Mouse (Mus musculus): Measurements from ENCODE around the gene Ttc30a2.
A peak's percentile ranks its signal among the peaks of the same experiment; 100 is the strongest.

Ttc30a2 gene

DNA sequence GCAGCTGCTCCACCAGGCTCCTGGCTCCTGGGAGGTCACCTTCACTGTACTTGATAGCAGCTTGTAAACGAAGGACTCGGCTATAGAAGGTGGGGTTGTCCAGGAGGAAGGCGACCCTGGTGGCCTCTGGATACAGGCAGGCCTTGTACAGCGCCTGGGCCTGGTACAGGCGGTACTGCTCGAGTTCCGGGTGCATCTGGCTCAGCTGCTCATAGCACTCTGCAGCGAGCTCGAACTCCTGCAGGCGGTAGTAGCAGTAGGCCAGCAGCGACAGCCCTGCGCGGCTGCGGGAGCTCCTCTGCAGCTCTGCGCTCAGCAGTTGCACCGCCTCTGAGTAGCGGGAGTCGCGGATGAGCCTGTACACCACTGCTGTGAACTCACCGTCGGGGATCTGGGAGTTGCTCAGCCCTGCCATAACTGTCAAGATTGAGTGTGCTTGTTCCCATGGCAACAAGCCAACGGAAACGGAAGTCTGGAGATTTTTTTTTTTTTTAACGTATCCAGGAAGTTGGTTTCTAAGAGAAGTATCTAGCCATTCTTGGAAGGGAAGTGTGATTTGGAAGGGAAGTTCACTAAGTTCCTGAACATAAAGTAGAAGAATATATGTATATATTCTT is at the start of gene Ttc30a2:
Gene Ttc30a2 (minus strand): TSS at position 419 of the 617 bp plus-strand sequence.
- 0 out of 2 replicates have a peak, but pooled peaks have one; percentile 27 for ATAC-seq (ENCODE audit: insufficient number of reproducible peaks, low FRiP score, low TSS enrichment)

GRCm38 (mm10) chr2:76016890-76017289 is 38.9 kb upstream of the Ttc30a2 start:
- ATAC-seq (ENCODE audit: insufficient number of reproducible peaks, low FRiP score, low TSS enrichment): no peak

DNA sequence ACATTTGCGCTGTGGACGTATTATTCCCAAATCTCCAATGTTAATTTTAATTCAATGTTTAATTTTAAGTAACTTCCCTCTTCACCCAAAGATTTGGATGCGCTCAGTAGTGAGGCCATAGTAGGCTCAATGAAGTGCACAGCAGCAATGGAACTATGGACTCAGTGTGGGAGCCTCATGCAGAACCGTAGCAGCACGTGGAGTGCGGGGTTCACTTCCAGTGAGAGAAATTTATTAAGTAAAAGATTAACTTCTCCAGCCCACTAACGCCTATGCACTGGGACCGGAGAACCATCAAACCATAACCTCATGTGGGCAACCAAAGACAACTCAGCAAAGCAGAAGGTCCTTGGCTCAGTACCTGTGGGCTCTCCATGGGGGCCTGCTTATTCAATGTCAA is 38.2 kb upstream of the Ttc30a2 start:
- ATAC-seq (ENCODE audit: insufficient number of reproducible peaks, low FRiP score, low TSS enrichment): no peak

DNA sequence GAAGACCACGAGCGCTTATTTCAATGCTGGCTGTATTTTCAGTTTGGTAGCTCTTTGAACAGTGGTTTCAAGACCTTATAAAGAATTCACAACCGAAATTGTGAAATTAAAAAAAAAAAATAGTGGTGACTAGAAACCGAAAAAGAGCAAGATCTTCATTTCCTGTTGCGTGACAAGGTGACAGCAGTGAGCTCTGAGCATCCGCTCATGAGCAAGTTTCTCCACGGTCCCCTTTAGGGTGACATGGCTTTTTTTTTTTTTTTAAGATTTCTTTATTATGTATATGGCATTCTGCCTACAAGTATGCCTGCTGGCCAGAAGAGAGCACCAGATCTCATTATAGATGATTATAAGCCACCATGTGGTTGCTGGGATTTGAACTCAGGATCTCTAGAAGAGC is 37.5 kb upstream of the Ttc30a2 start:
- ATAC-seq (ENCODE audit: insufficient number of reproducible peaks, low FRiP score, low TSS enrichment): no peak

GRCm38 (mm10) chr2:76014659-76015058 is 36.7 kb upstream of the Ttc30a2 start:
- ATAC-seq (ENCODE audit: insufficient number of reproducible peaks, low FRiP score, low TSS enrichment): no peak

GRCm38 (mm10) chr2:76006194-76006593 is 28.2 kb upstream of the Ttc30a2 start:
- no peak for ATAC-seq (ENCODE audit: insufficient number of reproducible peaks, low FRiP score, low TSS enrichment)

DNA sequence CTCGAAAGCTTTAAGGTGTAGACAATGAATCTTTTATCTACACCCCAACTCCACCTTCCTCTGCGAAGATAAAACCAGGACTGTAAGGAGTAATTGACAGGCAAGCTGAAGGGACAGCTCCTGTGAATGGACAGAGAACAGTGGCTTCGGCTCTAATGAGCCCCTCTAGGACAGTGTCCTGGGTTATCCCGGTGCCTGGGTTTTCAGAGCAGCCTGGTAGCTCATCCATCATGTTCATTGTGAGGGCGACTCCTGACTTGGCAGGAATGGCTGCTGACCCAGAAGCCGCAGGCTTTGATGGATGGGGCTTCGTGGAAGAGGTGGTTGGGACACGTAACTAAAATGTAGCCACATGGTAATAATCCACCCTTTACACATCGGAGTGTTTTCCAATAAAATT is 24.9 kb upstream of the Ttc30a2 start:
- ATAC-seq (ENCODE audit: insufficient number of reproducible peaks, low FRiP score, low TSS enrichment): no peak

DNA sequence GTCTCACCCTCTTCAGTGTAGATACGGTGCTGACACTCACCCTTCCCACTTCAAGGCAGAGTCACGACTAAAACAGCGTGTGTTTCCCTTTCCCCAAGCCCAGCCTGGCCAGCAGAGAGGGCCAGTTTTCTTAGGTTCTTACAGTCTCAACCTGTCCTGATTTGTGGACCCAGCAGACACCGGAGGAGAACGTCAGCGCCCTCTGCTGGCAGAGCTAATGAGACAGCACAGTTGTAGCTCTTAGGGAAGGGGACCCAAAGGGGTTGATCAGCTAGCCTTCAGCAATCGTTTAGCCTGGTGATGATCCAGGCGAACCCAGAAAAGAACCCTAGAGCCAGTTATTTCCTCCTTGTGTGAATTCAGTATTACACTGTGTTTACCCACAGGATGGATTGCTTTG is 23.4 kb upstream of the Ttc30a2 start:
- no peak for ATAC-seq (ENCODE audit: insufficient number of reproducible peaks, low FRiP score, low TSS enrichment)

DNA sequence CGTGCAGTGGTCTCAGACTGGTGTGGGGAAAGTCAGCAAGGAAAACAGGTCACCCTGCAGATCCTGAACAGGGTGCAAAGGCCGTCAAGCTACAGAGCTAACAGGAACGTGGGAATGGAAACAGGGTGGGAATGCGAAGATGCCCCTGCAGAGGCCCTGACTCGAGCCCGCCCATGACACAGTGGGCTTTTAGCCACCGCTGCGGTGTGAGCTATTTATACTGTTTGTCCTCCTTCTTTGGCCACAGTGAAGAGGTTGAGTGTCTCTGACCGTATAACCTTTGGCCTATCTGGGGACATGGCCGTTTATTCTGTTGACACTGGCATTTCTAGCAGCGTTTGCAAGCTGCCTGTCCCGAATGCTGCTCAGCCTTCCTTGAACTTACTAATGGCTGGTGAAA is 21.7 kb upstream of the Ttc30a2 start:
- ATAC-seq (ENCODE audit: insufficient number of reproducible peaks, low FRiP score, low TSS enrichment): no peak

DNA sequence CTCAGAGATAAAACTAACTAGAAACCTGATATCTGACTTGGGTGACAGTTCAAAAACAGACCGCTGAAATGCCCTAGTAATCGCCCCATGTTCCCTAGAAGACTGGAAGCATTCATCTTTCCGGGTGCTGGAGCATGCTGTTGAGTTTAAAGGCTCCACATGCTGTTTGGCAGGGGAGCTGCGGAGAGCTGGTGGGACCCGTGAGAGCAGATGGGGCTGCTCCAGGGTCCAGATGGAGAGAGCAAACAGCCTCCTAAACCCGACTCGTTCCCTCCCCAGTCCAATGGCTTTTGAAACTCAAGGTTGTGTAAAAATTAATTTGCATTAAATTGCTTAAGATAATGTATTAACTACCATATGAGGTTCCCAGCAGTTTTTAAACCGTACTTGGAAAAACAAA is 20.7 kb upstream of the Ttc30a2 start:
- ATAC-seq (ENCODE audit: insufficient number of reproducible peaks, low FRiP score, low TSS enrichment): peak; percentile 85

- no peak for ATAC-seq (ENCODE audit: insufficient number of reproducible peaks, low FRiP score, low TSS enrichment)
Observed at GRCm38 (mm10) chr2:75997726-75998125, 19.8 kb upstream of the Ttc30a2 start.

- no peak for ATAC-seq (ENCODE audit: insufficient number of reproducible peaks, low FRiP score, low TSS enrichment)
Observed at GRCm38 (mm10) chr2:75994841-75995240, 16.9 kb upstream of the Ttc30a2 start.

- ATAC-seq (ENCODE audit: insufficient number of reproducible peaks, low FRiP score, low TSS enrichment): no peak
Observed at GRCm38 (mm10) chr2:75991581-75992205, 13.7 kb upstream of the Ttc30a2 start.

DNA sequence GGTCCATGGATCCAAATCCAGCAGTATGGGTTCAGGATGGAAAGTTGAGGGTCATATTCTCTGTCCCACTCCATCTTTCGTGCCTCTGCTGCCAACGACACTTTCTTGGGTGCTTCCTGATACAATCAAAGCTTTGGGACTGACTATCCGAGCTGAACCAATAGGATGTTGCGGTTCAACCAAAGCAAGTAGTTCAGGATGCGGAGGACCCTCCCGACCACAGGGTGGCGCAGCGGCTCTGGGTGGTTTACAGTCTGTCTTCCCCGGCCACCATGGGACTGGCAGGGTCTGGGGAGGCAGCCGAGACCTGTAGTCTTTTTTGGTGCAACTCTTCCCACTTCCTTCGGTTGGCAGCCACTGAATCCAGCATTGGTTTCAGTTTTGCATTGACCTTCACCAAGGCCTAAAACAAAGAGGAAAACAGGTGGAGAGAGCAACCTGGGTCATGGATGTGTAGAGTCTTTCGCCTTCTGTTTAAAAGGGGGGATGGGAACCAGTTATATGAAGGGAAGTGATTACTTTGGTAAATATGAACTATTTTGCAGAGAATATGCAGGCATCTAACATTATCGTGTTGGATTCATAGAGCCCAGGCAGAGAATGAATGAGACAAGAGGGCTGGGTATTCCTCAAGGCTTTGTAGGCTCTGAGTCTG is 13.0 kb upstream of the Ttc30a2 start:
- peak; percentile 66; the same call in 1 of the 2 replicates for ATAC-seq (ENCODE audit: insufficient number of reproducible peaks, low FRiP score, low TSS enrichment)

GRCm38 (mm10) chr2:75989694-75990093 is 11.7 kb upstream of the Ttc30a2 start:
- no peak for ATAC-seq (ENCODE audit: insufficient number of reproducible peaks, low FRiP score, low TSS enrichment)

GRCm38 (mm10) chr2:75988779-75989363 is 10.9 kb upstream of the Ttc30a2 start:
- ATAC-seq (ENCODE audit: insufficient number of reproducible peaks, low FRiP score, low TSS enrichment): no peak

- no peak for ATAC-seq (ENCODE audit: insufficient number of reproducible peaks, low FRiP score, low TSS enrichment)
Observed at GRCm38 (mm10) chr2:75988378-75988777, 10.4 kb upstream of the Ttc30a2 start.

- ATAC-seq (ENCODE audit: insufficient number of reproducible peaks, low FRiP score, low TSS enrichment): no peak
Observed at GRCm38 (mm10) chr2:75987739-75988138, 9.8 kb upstream of the Ttc30a2 start.

DNA sequence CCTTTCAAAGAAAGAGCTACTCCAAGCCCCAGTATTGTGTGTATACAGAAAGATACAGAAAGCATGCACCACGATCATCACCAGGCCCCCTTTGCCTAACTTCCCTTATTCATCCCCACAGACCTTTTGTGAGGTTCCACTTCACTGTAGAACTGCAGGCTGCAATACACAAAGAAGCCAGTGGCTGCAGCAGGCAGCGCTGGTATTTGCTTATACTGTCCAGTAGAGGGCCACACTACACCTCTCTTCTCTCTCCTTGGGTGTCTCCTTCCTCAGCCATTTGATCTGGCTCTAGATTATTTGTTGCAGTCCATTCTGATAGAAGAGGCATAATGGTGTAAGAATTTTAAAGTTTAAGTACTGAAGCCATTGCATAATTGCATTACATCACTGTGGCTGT is 7.2 kb upstream of the Ttc30a2 start:
- ATAC-seq (ENCODE audit: insufficient number of reproducible peaks, low FRiP score, low TSS enrichment): peak; percentile 78

GRCm38 (mm10) chr2:75983847-75984246 is 5.9 kb upstream of the Ttc30a2 start:
- ATAC-seq (ENCODE audit: insufficient number of reproducible peaks, low FRiP score, low TSS enrichment): no peak

GRCm38 (mm10) chr2:75983091-75983490 is 5.1 kb upstream of the Ttc30a2 start:
- ATAC-seq (ENCODE audit: insufficient number of reproducible peaks, low FRiP score, low TSS enrichment): no peak
